Mouse (Mus musculus) ES-E14 (cell line): ENCODE measurements around the gene Prkag2. TPM values are rescaled to one million over a fixed set of nuclear protein-coding genes. Genes with fewer than 3 reads are reported as not detected.

Source experiments
- DNase-seq: peaks from one replicate; pipeline ENCODE4 v3.0.0-alpha.2; 2013; ENCODE audit warnings: low read depth, low spot score
- H3K27ac ChIP-seq: 2 replicates; pipeline ENCODE4 v1.5.1; 2012; ENCODE audit warnings: low read depth, mild to moderate bottlenecking, low read length, moderate library complexity, mixed read lengths; ENCODE audit not compliant: poor library complexity, insufficient read depth, severe bottlenecking
- H3K36me3 ChIP-seq: 2 replicates; pipeline ENCODE4 v1.6.1; 2012; ENCODE audit warnings: mild to moderate bottlenecking, low read length, moderate library complexity, mixed read lengths; ENCODE audit not compliant: control insufficient read depth, poor library complexity, insufficient read depth, severe bottlenecking
- H3K4me1 ChIP-seq, 2 experiments: fragments of 150-350 bp in 1 of 2; sonication (generic) in 1 of 2; 2 replicates each; pipeline ENCODE4 v1.6.1; 2012; ENCODE audit warnings: low read length in 2 of 2, mild to moderate bottlenecking in 1 of 2, mixed read lengths in 1 of 2; ENCODE audit not compliant: control insufficient read depth in 2 of 2, insufficient read depth in 2 of 2, poor library complexity in 1 of 2
- H3K4me3 ChIP-seq, 2 experiments: fragments of 150-350 bp in 1 of 2; sonication (generic) in 1 of 2; 2 replicates each; pipeline ENCODE4 v1.5.1; 2012; ENCODE audit warnings: low read length in 2 of 2, low read depth in 1 of 2, mild to moderate bottlenecking in 1 of 2, mixed read lengths in 1 of 2; ENCODE audit not compliant: insufficient read depth in 1 of 2, poor library complexity in 1 of 2, severe bottlenecking in 1 of 2
- H3K9ac ChIP-seq: 2 replicates; pipeline ENCODE4 v1.6.1; 2012; ENCODE audit warnings: low read depth, mild to moderate bottlenecking, low read length, mixed read lengths; ENCODE audit not compliant: poor library complexity, insufficient read depth, severe bottlenecking
- H3K9me3 ChIP-seq: fragments of 150-350 bp; sonication (generic); 2 replicates; pipeline ENCODE4 v1.6.1; 2012; ENCODE audit warnings: low read depth, mild to moderate bottlenecking, low read length; ENCODE audit not compliant: control insufficient read depth, insufficient read depth
- CHD2 ChIP-seq: IDR thresholded peaks from 2 replicates; pipeline ENCODE4 v1.6.1; 2014; ENCODE audit warnings: mild to moderate bottlenecking, low read depth, low read length, inconsistent platforms
- HCFC1 ChIP-seq: IDR thresholded peaks from 2 replicates; pipeline ENCODE4 v1.6.1; 2012; ENCODE audit warnings: low read length, inconsistent platforms, borderline replicate concordance; ENCODE audit not compliant: insufficient read depth
- MAFK ChIP-seq: IDR thresholded peaks from 2 replicates; pipeline ENCODE4 v1.6.1; 2014; ENCODE audit warnings: mild to moderate bottlenecking, low read depth, low read length, inconsistent platforms; ENCODE audit not compliant: insufficient read depth
- ZC3H11A ChIP-seq: IDR thresholded peaks from 2 replicates; pipeline ENCODE4 v1.6.1; 2012; ENCODE audit warnings: low read depth, mild to moderate bottlenecking, inconsistent platforms, low read length, borderline replicate concordance
- ZNF384 ChIP-seq: IDR thresholded peaks from 2 replicates; pipeline ENCODE4 v1.6.1; 2012; ENCODE audit warnings: low read depth, low read length, inconsistent platforms
- in situ Hi-C, 2 experiments: fragments of 600-800 bp; cut with MboI; formaldehyde crosslinking; loops; one replicate each; pipeline ENCODE4 v1.15.1; 2025; ENCODE audit warnings: low sequenced_read_pairs in 2 of 2, inconsistent platforms in 1 of 2; ENCODE audit not compliant: unreplicated experiment in 2 of 2
- total RNA-seq: library from RNA; depleted of rRNA; stranded (reverse); fragments of 300-350 nt; gene quantifications from 2 replicates; pipeline ENCODE4 v1.2.3, GENCODE M21; 2012

Gene Prkag2
- total RNA-seq, 1 experiment = 10.5 TPM

GRCm38 (mm10) chr5:25086234-25086633 lies 14.2 kb downstream of the Prkag2 start:
- H3K9ac ChIP-seq = no peak overlapping the region
- TF ChIP-seq MAFK (no peak), ZNF384 (no peak), HCFC1 (no peak), CHD2 (no peak)
- DNase-seq = no peak
- no peaks in the 10 kb centered on the region for H3K36me3 ChIP-seq
- H3K4me1 ChIP-seq = no peaks in the 10 kb centered on the region
- no peak overlapping the region for H3K4me3 ChIP-seq
- no peaks in the 10 kb centered on the region for H3K9me3 ChIP-seq
- no peak overlapping the region for H3K27ac ChIP-seq
- in situ Hi-C loops = no loop called here

GRCm38 (mm10) chr5:25085170-25085569 lies 15.3 kb downstream of the Prkag2 start:
- H3K27ac ChIP-seq = no peak overlapping the region
- H3K36me3 ChIP-seq = no peaks in the 10 kb centered on the region
- in situ Hi-C loops = no loop called here
- H3K9ac ChIP-seq = no peak overlapping the region
- no peaks in the 10 kb centered on the region for H3K9me3 ChIP-seq
- no peak overlapping the region for H3K4me3 ChIP-seq
- no peak for TF ChIP-seq CHD2
- no peak for DNase-seq
- H3K4me1 ChIP-seq = no peaks in the 10 kb centered on the region

DNA sequence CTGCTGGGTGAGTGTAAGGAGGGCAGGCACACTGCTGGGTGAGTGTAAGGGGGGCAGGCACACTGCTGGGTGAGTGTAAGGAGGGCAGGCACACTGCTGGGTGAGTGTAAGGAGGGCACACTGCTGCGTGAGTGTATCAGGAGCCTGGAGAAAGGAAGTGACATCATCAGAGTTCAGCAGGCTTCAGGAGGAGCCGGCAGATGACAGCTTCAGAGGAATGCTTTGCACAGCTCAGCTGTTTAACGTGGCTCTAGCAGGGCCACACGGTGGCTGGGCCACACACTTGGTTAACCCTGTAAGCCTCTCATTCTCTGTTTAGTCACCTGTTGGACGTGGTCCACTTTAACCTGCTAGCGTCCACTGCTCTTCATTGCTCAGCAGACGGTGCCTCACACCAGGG lies 16.6 kb downstream of the Prkag2 start:
- Histone ChIP-seq H3K9me3 (no peaks in the 10 kb centered on the region), H3K9ac (no peak overlapping the region), H3K27ac (no peak overlapping the region), H3K4me3 (no peak overlapping the region), H3K4me1 (no peaks in the 10 kb centered on the region), H3K36me3 (no peaks in the 10 kb centered on the region)
- TF ChIP-seq ZC3H11A = no peak
- no peak for DNase-seq
- in situ Hi-C loops = no loop called here

GRCm38 (mm10) chr5:25082542-25082941 lies 17.9 kb downstream of the Prkag2 start:
- no peak for TF ChIP-seq ZNF384
- no peak for TF ChIP-seq MAFK
- TF ChIP-seq ZC3H11A = peak; percentile 36; the same call in 1 of the 2 replicates
- H3K27ac ChIP-seq = no peak overlapping the region
- no peaks in the 10 kb centered on the region for H3K36me3 ChIP-seq
- DNase-seq = peak; percentile 33
- in situ Hi-C loops = no loop called here
- H3K9ac ChIP-seq = no peak overlapping the region
- H3K4me3 ChIP-seq = no peak overlapping the region
- H3K9me3 ChIP-seq = no peaks in the 10 kb centered on the region
- no peaks in the 10 kb centered on the region for H3K4me1 ChIP-seq

GRCm38 (mm10) chr5:25081545-25081944 lies 18.9 kb downstream of the Prkag2 start:
- Histone ChIP-seq H3K27ac (no peak overlapping the region), H3K9ac (0 out of 2 replicates have a peak overlapping the region, but pooled peaks have one; percentile 39), H3K4me3 (no peak overlapping the region; a peak in 1 of 4 replicates), H3K4me1 (no peaks in the 10 kb centered on the region), H3K9me3 (no peaks in the 10 kb centered on the region), H3K36me3 (no peaks in the 10 kb centered on the region)
- DNase-seq = no peak
- in situ Hi-C loops = no loop called here
- TF ChIP-seq ZNF384 = no peak
- no peak for TF ChIP-seq MAFK
- TF ChIP-seq CHD2 = no peak
- TF ChIP-seq HCFC1 = no peak
- TF ChIP-seq ZC3H11A = no peak
